Mouse (Mus musculus): ENCODE results near the gene Fignl2.

Gene Fignl2

GRCm38 (mm10) chr15:101039651-101040050 lies 38.7 kb downstream of the Fignl2 start:
- DNase-seq (ENCODE audit: extremely low read depth, low read depth, low spot score), result no peak

GRCm38 (mm10) chr15:101028960-101029359 lies 49.4 kb downstream of the Fignl2 start:
- DNase-seq (ENCODE audit: extremely low read depth, low read depth, low spot score), result no peak

- no peak for DNase-seq (ENCODE audit: extremely low read depth, low read depth, low spot score)
Observed at GRCm38 (mm10) chr15:101011352-101011751, 67.0 kb downstream of the Fignl2 start.

GRCm38 (mm10) chr15:101008386-101009010 lies 69.9 kb downstream of the Fignl2 start:
- DNase-seq (ENCODE audit: extremely low read depth, low read depth, low spot score), result no peak

GRCm38 (mm10) chr15:101007236-101007635 lies 71.1 kb downstream of the Fignl2 start:
- no peak for DNase-seq (ENCODE audit: extremely low read depth, low read depth, low spot score)

GRCm38 (mm10) chr15:101006251-101007040 lies 71.9 kb downstream of the Fignl2 start:
- no peak for DNase-seq (ENCODE audit: extremely low read depth, low read depth, low spot score)

GRCm38 (mm10) chr15:101005717-101006116 lies 72.7 kb downstream of the Fignl2 start:
- DNase-seq (ENCODE audit: extremely low read depth, low read depth, low spot score), result no peak

GRCm38 (mm10) chr15:101004538-101004937 lies 73.8 kb downstream of the Fignl2 start:
- no peak for DNase-seq (ENCODE audit: extremely low read depth, low read depth, low spot score)

GRCm38 (mm10) chr15:101002466-101002865 lies 75.9 kb downstream of the Fignl2 start:
- DNase-seq (ENCODE audit: extremely low read depth, low read depth, low spot score), result no peak

- no peak for DNase-seq (ENCODE audit: extremely low read depth, low read depth, low spot score)
Observed at GRCm38 (mm10) chr15:101001685-101002084, 76.7 kb downstream of the Fignl2 start.

Measured in fat pad, adult 2 months (tissue).